Mouse (Mus musculus) lung, postnatal 0 days (tissue): ENCODE data around the gene Hsf4. TPM values are rescaled to one million over a fixed set of nuclear protein-coding genes. Genes with fewer than 3 reads are reported as not detected.
A peak's percentile ranks its signal among the peaks of the same experiment; 100 is the strongest.
"Not testable (repeated sequence)": the region's sequence is repeated elsewhere in the genome, so short reads cannot be mapped to it uniquely, and the experiment has no call there.

Experiments used
- ATAC-seq: fragments of 200-750 bp; cut with Nextera tagmentation; 2 replicates; pipeline ENCODE4 v1.8.0; 2017; ENCODE audit warnings: moderate library complexity
- DNase-seq: peaks from one replicate; pipeline ENCODE4 v3.0.0-alpha.2; 2016; ENCODE audit warnings: low spot score
- H3K27ac ChIP-seq: fragments of 300-500 bp; sonication (generic); 2 replicates; pipeline ENCODE4 v1.5.1; 2014; ENCODE audit warnings: antibody characterized with exemption, mild to moderate bottlenecking, low read length, mixed read lengths
- H3K27me3 ChIP-seq: fragments of 300-500 bp; sonication (generic); replicated peaks from 2 replicates; pipeline ENCODE4 v1.6.1; 2014; ENCODE audit warnings: low read length, mixed read lengths; ENCODE audit not compliant: insufficient read depth
- H3K36me3 ChIP-seq: fragments of 300-500 bp; sonication (generic); 2 replicates; pipeline ENCODE4 v1.6.1; 2014; ENCODE audit warnings: low read length, mixed read lengths; ENCODE audit not compliant: insufficient read depth
- H3K4me1 ChIP-seq: fragments of 300-500 bp; sonication (generic); 2 replicates; pipeline ENCODE4 v1.6.1; 2014; ENCODE audit warnings: antibody characterized with exemption, low read depth, low read length, mixed read lengths; ENCODE audit not compliant: insufficient read depth
- H3K4me2 ChIP-seq: fragments of 300-500 bp; sonication (generic); replicated peaks from 2 replicates; pipeline ENCODE4 v1.6.1; 2014; ENCODE audit warnings: low read depth, mild to moderate bottlenecking, low read length, moderate library complexity, mixed read lengths
- H3K4me3 ChIP-seq: fragments of 300-500 bp; sonication (generic); 2 replicates; pipeline ENCODE4 v1.5.1; 2014; ENCODE audit warnings: low read depth, low read length
- H3K9ac ChIP-seq: fragments of 300-500 bp; sonication (generic); replicated peaks from 2 replicates; pipeline ENCODE4 v1.6.1; 2014; ENCODE audit warnings: low read depth, mild to moderate bottlenecking
- H3K9me3 ChIP-seq: fragments of 300-500 bp; sonication (generic); 2 replicates; pipeline ENCODE4 v1.6.1; 2016; ENCODE audit warnings: low read length, mixed read lengths
- CTCF ChIP-seq: IDR thresholded peaks from 2 replicates; pipeline ENCODE4 v1.5.1; 2016; ENCODE audit warnings: antibody characterized with exemption, mild to moderate bottlenecking
- EP300 ChIP-seq: IDR thresholded peaks from 2 replicates; pipeline ENCODE4 v1.6.1; 2016; ENCODE audit warnings: antibody characterized with exemption, mild to moderate bottlenecking, control low read depth
- WGBS: fragments of 180-500 bp; shearing (Covaris S2); extraction: QIAGEN DNeasy Blood & Tissue Kit; methylation state at CpG from one replicate; pipeline ENCODE4 v1.1.7; 2014; 5-methylcytosine and 5-hydroxymethylcytosine counted together
- polyA plus RNA-seq: library from polyadenylated mRNA; unstranded; fragments of >200 nt; fragmentation: Nextera tagmentation; extraction: Ambion mirVana; gene quantifications from 2 replicates; pipeline ENCODE4 v1.2.1, GENCODE M21; 2015

Gene Hsf4
- polyA plus RNA-seq, 1 experiment from 2014 or later: 1.7 TPM

DNA sequence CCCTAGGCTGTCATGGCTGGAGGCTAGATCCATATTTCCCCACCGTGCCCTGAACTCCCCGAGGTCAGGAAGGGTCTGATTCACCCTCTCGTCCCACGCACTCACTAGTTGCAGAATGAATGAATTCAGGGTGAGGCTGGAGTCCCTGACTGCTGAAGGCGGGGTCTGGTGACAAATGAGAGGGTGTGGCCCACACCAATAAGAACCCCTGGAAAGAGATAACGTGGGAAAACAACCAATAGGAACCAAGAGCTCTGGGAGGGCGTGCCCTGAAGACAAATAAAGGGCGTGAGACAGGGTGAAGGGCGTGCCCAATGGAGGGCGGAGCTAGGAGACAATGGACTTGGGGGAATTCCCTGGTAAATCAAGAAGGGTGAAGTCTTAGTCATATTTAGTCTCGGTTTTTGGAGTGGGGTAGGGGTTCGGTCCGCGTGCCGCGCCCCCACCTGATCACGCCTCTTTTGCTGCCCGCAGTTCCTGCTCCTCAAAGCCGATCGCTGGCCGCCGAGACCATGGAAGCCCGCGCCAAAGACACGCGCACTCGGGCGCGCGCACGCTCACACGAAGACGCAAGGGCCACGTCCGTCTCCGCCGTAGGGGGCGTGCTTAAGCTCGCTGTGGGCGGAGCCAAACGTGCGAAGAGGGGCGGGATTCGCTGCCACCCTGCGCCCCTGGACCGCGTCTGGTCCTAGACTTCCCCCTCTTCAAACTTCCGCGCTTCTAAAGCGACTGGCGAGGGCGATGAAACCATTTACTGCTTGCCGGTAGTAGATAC is 19.5 kb downstream of the Hsf4 start:
- Histone ChIP-seq H3K27me3 (0 out of 2 replicates have a peak, but pooled peaks cover 4% of the 10 kb centered on the region), H3K36me3 (no peaks in the 10 kb centered on the region), H3K9me3 (no peaks in the 10 kb centered on the region), H3K9ac (no peak overlapping the region; the same call in 1 of the 2 replicates), H3K4me3 (peak overlapping the region; percentile 44), H3K27ac (peak overlapping the region; percentile 6; the same call in 1 of the 2 replicates), H3K4me1 (peaks cover 12% of the 10 kb centered on the region), H3K4me2 (peak overlapping the region; percentile 70)
- peak; percentile 58 for TF ChIP-seq CTCF
- TF ChIP-seq EP300: peak; percentile 60; the same call in 1 of the 2 replicates
- DNase-seq (peak; percentile 98), ATAC-seq (peak; percentile 95)
- under 1% methylated on average over 53 of the region's 53 CpGs for WGBS

GRCm38 (mm10) chr8:105289805-105290460 is 20.3 kb downstream of the Hsf4 start, which contains the start of gene 4931428F04Rik:
Gene 4931428F04Rik (minus strand): TSS chr8:105289864.
- 0 out of 2 replicates have a peak, but pooled peaks cover 4% of the 10 kb centered on the region for H3K27me3 ChIP-seq

GRCm38 (mm10) chr8:105290554-105291314 is 21.1 kb downstream of the Hsf4 start:
- Histone ChIP-seq H3K36me3 (no peaks in the 10 kb centered on the region), H3K27me3 (0 out of 2 replicates have a peak, but pooled peaks cover 4% of the 10 kb centered on the region), H3K4me1 (peaks cover 12% of the 10 kb centered on the region), H3K9ac (no peak overlapping the region), H3K4me3 (no peak overlapping the region), H3K4me2 (peak overlapping the region; percentile 70; the same call in 1 of the 2 replicates), H3K27ac (no peak overlapping the region), H3K9me3 (no peaks in the 10 kb centered on the region)
- DNase-seq: peak; percentile 94
- peak; percentile 98 for TF ChIP-seq CTCF
- TF ChIP-seq EP300: no peak
- 16% methylated on average over 31 of the region's 31 CpGs for WGBS
- peak; percentile 11; the same call in 1 of the 2 replicates for ATAC-seq

More at GRCm38 (mm10) chr8:105289805-105290460, 20.3 kb downstream of the Hsf4 start, which contains the start of gene 4931428F04Rik:
- Histone ChIP-seq H3K4me3 (peak within 1 kb of the TSS; percentile 44), H3K4me1 (peaks cover 12% of the 10 kb centered on the region), H3K27ac (peak within 1 kb of the TSS; percentile 6; the same call in 1 of the 2 replicates), H3K9me3 (no peaks in the 10 kb centered on the region), H3K9ac (no peak within 1 kb of the TSS; the same call in 1 of the 2 replicates), H3K4me2 (peak within 1 kb of the TSS; percentile 70), H3K36me3 (no peaks in the 10 kb centered on the region)
- DNase-seq (peak; percentile 73), ATAC-seq (peak; percentile 23)
- 5% methylated on average over 42 of the region's 43 CpGs for WGBS
- TF ChIP-seq EP300 (no peak), CTCF (peak; percentile 77)

DNA sequence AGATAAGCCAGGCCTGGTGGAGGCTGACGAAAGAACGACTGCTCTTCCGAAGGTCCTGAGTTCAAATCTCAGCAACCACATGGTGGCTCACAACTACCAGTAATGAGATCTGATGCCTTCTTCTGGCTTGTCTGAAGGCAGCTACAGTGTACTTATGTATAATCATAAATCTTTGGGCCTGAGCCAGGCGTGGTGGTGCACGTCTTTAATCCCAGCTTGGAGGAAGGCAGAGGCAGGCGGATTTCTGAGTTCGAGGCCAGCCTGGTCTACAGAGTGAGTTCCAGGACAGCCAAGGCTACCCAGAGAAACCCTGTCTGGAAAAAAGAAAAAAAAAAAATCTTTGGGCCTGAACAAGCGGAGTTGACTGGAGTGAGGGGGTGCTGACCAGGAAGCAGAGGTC is 21.8 kb downstream of the Hsf4 start:
- WGBS: 77% methylated on average over 8 of the region's 8 CpGs
- not testable (repeated sequence) for ATAC-seq, H3K36me3 ChIP-seq, H3K27ac ChIP-seq, DNase-seq, H3K9ac ChIP-seq, H3K9me3 ChIP-seq, H3K4me3 ChIP-seq, H3K4me2 ChIP-seq, H3K27me3 ChIP-seq
- H3K4me1 ChIP-seq: peaks cover 12% of the 10 kb centered on the region

DNA sequence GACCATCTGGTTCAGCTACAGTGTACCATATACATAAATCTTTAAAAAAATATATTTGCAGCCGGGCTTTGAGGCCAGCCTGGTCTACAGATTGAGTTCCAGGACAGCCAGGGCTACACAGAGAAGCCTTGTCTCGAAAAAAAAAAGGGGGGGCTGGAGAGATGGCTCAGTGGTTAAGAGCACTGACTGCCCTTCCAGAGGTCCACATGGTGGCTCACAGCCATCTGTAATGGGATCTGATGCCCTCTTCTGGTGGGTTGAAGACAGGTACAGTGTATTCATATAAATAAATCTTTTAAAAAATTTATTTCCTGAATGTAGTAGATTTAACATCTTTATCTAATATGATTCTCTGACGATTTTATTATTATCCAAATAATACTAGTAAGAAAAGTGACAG is 22.2 kb downstream of the Hsf4 start:
- not testable (repeated sequence) for DNase-seq, H3K27me3 ChIP-seq, H3K9ac ChIP-seq, H3K36me3 ChIP-seq, H3K4me3 ChIP-seq, H3K4me2 ChIP-seq, H3K27ac ChIP-seq, H3K9me3 ChIP-seq, ATAC-seq
- peaks cover 13% of the 10 kb centered on the region for H3K4me1 ChIP-seq
- TF ChIP-seq CTCF: peak; percentile 35
- WGBS: 63% methylated on average over 3 of the region's 3 CpGs
